Mouse (Mus musculus) hindbrain, embryonic 12.5 days (tissue): Measurements from ENCODE around the gene Gm9602. TPM values are rescaled to one million over a fixed set of nuclear protein-coding genes. Genes with fewer than 3 reads are reported as not detected.
"Not testable (repeated sequence)": the region's sequence is repeated elsewhere in the genome, so short reads cannot be mapped to it uniquely, and the experiment has no call there.

ENCODE experiments used
- ATAC-seq: fragments of 200-750 bp; cut with Nextera tagmentation; 2 replicates; pipeline ENCODE4 v1.8.0; 2017; ENCODE audit warnings: moderate TSS enrichment; ENCODE audit not compliant: low FRiP score
- H3K27ac ChIP-seq: fragments of 300-500 bp; sonication (generic); 2 replicates; pipeline ENCODE4 v1.5.1; 2016; ENCODE audit warnings: mild to moderate bottlenecking
- H3K27me3 ChIP-seq: fragments of 300-500 bp; sonication (generic); 2 replicates; pipeline ENCODE4 v1.6.1; 2016; ENCODE audit warnings: mild to moderate bottlenecking
- H3K36me3 ChIP-seq: fragments of 300-500 bp; sonication (generic); 2 replicates; pipeline ENCODE4 v1.6.1; 2016; ENCODE audit warnings: mild to moderate bottlenecking
- H3K4me1 ChIP-seq: fragments of 300-500 bp; sonication (generic); 2 replicates; pipeline ENCODE4 v1.6.1; 2016
- H3K4me2 ChIP-seq: fragments of 300-500 bp; sonication (generic); replicated peaks from 2 replicates; pipeline ENCODE4 v1.6.1; 2016; ENCODE audit warnings: mild to moderate bottlenecking
- H3K4me3 ChIP-seq: fragments of 300-500 bp; sonication (generic); 2 replicates; pipeline ENCODE4 v1.5.1; 2016; ENCODE audit warnings: mild to moderate bottlenecking
- H3K9ac ChIP-seq: fragments of 300-500 bp; sonication (generic); 2 replicates; pipeline ENCODE4 v1.6.1; 2016; ENCODE audit warnings: mild to moderate bottlenecking, moderate library complexity
- H3K9me3 ChIP-seq: fragments of 300-500 bp; sonication (generic); replicated peaks from 2 replicates; pipeline ENCODE4 v1.6.1; 2016; ENCODE audit warnings: mild to moderate bottlenecking
- WGBS: fragments of 180-500 bp; shearing (Covaris S2); methylation state at CpG from one replicate; pipeline ENCODE4 v1.1.7; 2016; 5-methylcytosine and 5-hydroxymethylcytosine counted together
- polyA plus RNA-seq: library from polyadenylated mRNA; unstranded; fragments of >200 nt; fragmentation: Nextera tagmentation; extraction: Ambion mirVana; gene quantifications from 2 replicates; pipeline ENCODE4 v1.2.1, GENCODE M21; 2016

Gm9602 gene
- polyA plus RNA-seq: not detected in 2 replicates

GRCm38 (mm10) chr14:4776037-4776436 lies at the start of gene Gm9602:
Gene Gm9602 (plus strand): TSS chr14:4776337.
- 55% methylated on average over 1 of the region's 2 CpGs for WGBS
- not testable (repeated sequence) for H3K4me3 ChIP-seq

GRCm38 (mm10) chr14:4806421-4806820 lies 30.3 kb downstream of the Gm9602 start:
- ATAC-seq, H3K27ac ChIP-seq, H3K9ac ChIP-seq, H3K4me1 ChIP-seq, H3K4me2 ChIP-seq, H3K4me3 ChIP-seq, H3K9me3 ChIP-seq, H3K36me3 ChIP-seq, H3K27me3 ChIP-seq: not testable (repeated sequence)
- WGBS: 84% methylated on average over 6 of the region's 6 CpGs

More at GRCm38 (mm10) chr14:4776037-4776436, at the start of gene Gm9602:
- H3K27ac ChIP-seq, H3K4me2 ChIP-seq, H3K27me3 ChIP-seq, H3K4me1 ChIP-seq, H3K9me3 ChIP-seq, H3K9ac ChIP-seq, ATAC-seq, H3K36me3 ChIP-seq: not testable (repeated sequence)

GRCm38 (mm10) chr14:4821950-4822349 lies 45.8 kb downstream of the Gm9602 start:
- H3K4me2 ChIP-seq, H3K4me1 ChIP-seq, H3K4me3 ChIP-seq, H3K36me3 ChIP-seq, ATAC-seq, H3K9ac ChIP-seq, H3K27ac ChIP-seq, H3K9me3 ChIP-seq, H3K27me3 ChIP-seq: not testable (repeated sequence)
- WGBS: 67% methylated on average over 1 of the region's 7 CpGs

Other genes starting within 250 kb of the Gm9602 start
- not detected in 2 replicates for gene Gm3047, start 220.9 kb upstream of the Gm9602 start, polyA plus RNA-seq
- not detected in 2 replicates for gene Gm8159, start 144.0 kb upstream of the Gm9602 start, polyA plus RNA-seq
- gene Gm3239, start 112.1 kb upstream of the Gm9602 start, polyA plus RNA-seq: 0.23 TPM in 1 of 2 replicates, not detected in the other
- not detected in 2 replicates for gene Gm7876, start 67.1 kb upstream of the Gm9602 start, polyA plus RNA-seq
- gene Gm3252, start 49.6 kb upstream of the Gm9602 start, polyA plus RNA-seq: 0.65 and 1.0 TPM in 2 replicates
- gene Gm3269, start 61.8 kb downstream of the Gm9602 start, polyA plus RNA-seq: not detected in 2 replicates
- 0.61 and 2.2 TPM in 2 replicates for gene Gm3264, start 79.2 kb downstream of the Gm9602 start, polyA plus RNA-seq
- 0.18 TPM in 1 of 2 replicates, not detected in the other for gene Gm3278, start 116.1 kb downstream of the Gm9602 start, polyA plus RNA-seq
- not detected in 2 replicates for gene Gm8297, start 207.6 kb downstream of the Gm9602 start, polyA plus RNA-seq
- gene Gm3298, start 239.6 kb downstream of the Gm9602 start, polyA plus RNA-seq: not detected in 2 replicates